9 mouse cellular contexts compared by ENCODE assay signal in the genomic region with DNA sequence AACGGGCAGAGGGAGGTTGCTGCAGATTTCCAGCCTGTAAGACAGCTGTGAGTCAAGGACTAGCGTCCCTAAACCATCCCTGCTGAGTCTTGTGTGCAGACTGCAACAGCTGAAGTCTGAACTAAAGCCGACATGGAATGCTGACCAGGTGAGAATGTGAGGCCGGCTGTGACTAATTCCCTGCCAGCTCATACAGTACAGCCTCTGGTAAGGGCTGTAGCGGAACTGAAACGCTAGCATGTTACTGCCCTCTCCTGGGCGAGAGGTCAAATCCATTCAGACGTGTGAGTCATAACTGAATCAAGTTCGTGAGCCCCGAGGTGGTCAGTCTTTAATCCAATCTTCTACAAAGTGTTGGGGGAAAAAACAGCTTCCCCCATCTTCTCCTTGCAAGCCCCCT. TPM values are rescaled to one million over a fixed set of nuclear protein-coding genes. Genes with fewer than 3 reads are reported as not detected.
DNase-seq lines count a peak whose midpoint lies in the region; ATAC-seq lines count a peak whose summit lies in the region.
"Had no signal": no experiment of that assay in that cellular context is flagged by ENCODE, and none has a peak within 500 bp of the region (broad histone marks: within the 10 kb centered on the region; RNA-seq: fewer than 3 reads in every experiment).

No protein-coding gene starts in this region.

- H3K4me1 ChIP-seq in intestine, embryonic 16.5 days (ENCODE audit: control insufficient read depth, insufficient read depth, low read length), result no peaks in the 10 kb centered on the region
- no peaks in the 10 kb centered on the region for H3K4me1 ChIP-seq in lung, embryonic 16.5 days (replicated peaks; ENCODE audit: control insufficient read depth, insufficient read depth, low read length)

- DNase-seq in 3134 (ENCODE audit: extremely low read depth, insufficient read length, low spot score) (peak; percentile 40), R1 (ENCODE audit: low read depth, low spot score) (peak; percentile 18)
- peak; percentile 64 for DNase-seq in embryo, embryonic 11 days
- DNase-seq in retina, postnatal 7 days (ENCODE audit: low read depth, low spot score), result peak; percentile 21
- no peak for DNase-seq in layer of hippocampus, adult 8-10 months (ENCODE audit: low spot score in 2 of 2)
- DNase-seq in thymus, postnatal 4 days, result no peak

- no peak overlapping the region for H3K4me2 ChIP-seq in intestine, embryonic 16.5 days (ENCODE audit: low read depth, low read length)
- H3K4me2 ChIP-seq in lung, embryonic 16.5 days (ENCODE audit: low read depth, low read length), result no peak overlapping the region

- H3K27me3 ChIP-seq in intestine, embryonic 16.5 days (replicated peaks; ENCODE audit: control insufficient read depth, insufficient read depth, low read length), result no peaks in the 10 kb centered on the region
- no peaks in the 10 kb centered on the region for H3K27me3 ChIP-seq in lung, embryonic 16.5 days (ENCODE audit: control insufficient read depth, insufficient read depth, low read depth, low read length)

- H3K36me3 ChIP-seq in intestine, embryonic 16.5 days (ENCODE audit: control insufficient read depth, insufficient read depth, low read length), result no peaks in the 10 kb centered on the region
- no peaks in the 10 kb centered on the region for H3K36me3 ChIP-seq in lung, embryonic 16.5 days (ENCODE audit: control insufficient read depth, insufficient read depth, low read length)

- no peak overlapping the region for H3K27ac ChIP-seq in intestine, embryonic 16.5 days (ENCODE audit: low read length)
- H3K27ac ChIP-seq in lung, embryonic 16.5 days (ENCODE audit: low read length), result no peak overlapping the region

- no peak overlapping the region for H3K9ac ChIP-seq in intestine, embryonic 16.5 days (ENCODE audit: low read depth, low read length)
- no peak overlapping the region for H3K9ac ChIP-seq in lung, embryonic 16.5 days (ENCODE audit: low read length)

- WGBS in intestine, embryonic 16.5 days, result 20% methylated on average over 10 of the region's 10 CpGs
- 14% methylated on average over 10 of the region's 10 CpGs for WGBS in lung, embryonic 16.5 days

- ATAC-seq in intestine, embryonic 16.5 days, result peak; percentile 26; the same call in 1 of the 2 replicates
- peak; percentile 49; the same call in 1 of the 2 replicates for ATAC-seq in lung, embryonic 16.5 days (ENCODE audit: low read depth)

- H3K4me3 ChIP-seq in intestine, embryonic 16.5 days (ENCODE audit: low read length), result no peak overlapping the region
- H3K4me3 ChIP-seq in lung, embryonic 16.5 days (ENCODE audit: low read length), result no peak overlapping the region

- H3K9me3 ChIP-seq in intestine, embryonic 16.5 days (ENCODE audit: control insufficient read depth, low read length), result no peaks in the 10 kb centered on the region
- no peaks in the 10 kb centered on the region for H3K9me3 ChIP-seq in lung, embryonic 16.5 days (ENCODE audit: control insufficient read depth, low read length)

RNA-seq across cellular contexts. Expression of gene Grin2b, which starts 42.9 kb away (rescaled TPM):
- polyA plus RNA-seq in intestine, embryonic 16.5 days (2015; fragmentation: Nextera tagmentation; extraction: Ambion mirVana), result 0.05 TPM in 1 of 2 replicates, not detected in the other
- polyA plus RNA-seq in lung, embryonic 16.5 days (2015; fragmentation: Nextera tagmentation; extraction: Ambion mirVana), result 2.8 TPM in 2 replicates
- total RNA-seq in layer of hippocampus, adult 8-10 months (2022), result 100 to 1,000 TPM; 262 to 321 (median 293) TPM
- polyA plus RNA-seq: liver, embryonic 16.5 days had no signal

Comparison
In these comparisons a context has a peak if more than half of its experiments do, and no peak if none do; other contexts are left out.
1. DNase-seq: peak in 3134 (single experiment), R1 (single experiment), embryo, embryonic 11 days (single experiment) and retina, postnatal 7 days (single experiment); none in layer of hippocampus, adult 8-10 months (0 of 2) and thymus, postnatal 4 days (single experiment).